Mouse (Mus musculus): ENCODE data around the gene Ptprm.

The Ptprm gene

DNA sequence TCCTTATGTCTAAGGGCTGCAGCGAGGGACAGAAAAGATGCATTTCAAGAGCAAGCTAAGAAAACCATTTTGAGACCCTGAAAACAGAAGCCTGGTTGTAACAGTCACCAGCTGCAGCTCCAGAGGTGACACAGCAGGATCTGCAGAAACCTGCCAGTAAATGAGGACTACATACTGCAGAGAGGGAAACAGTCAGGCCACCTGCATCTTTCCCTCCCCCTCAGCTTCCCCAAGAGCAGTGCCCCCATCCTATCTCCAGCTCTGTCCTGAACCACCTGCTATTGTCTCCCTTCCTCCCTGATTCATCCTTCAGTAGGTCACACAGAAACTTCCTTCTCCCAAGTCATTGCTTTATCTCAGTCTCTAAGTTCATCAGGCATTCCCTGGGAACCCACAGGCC, 274.7 kb downstream of the Ptprm start:
- DNase-seq (ENCODE audit: low read depth, low spot score), result no peak

DNA sequence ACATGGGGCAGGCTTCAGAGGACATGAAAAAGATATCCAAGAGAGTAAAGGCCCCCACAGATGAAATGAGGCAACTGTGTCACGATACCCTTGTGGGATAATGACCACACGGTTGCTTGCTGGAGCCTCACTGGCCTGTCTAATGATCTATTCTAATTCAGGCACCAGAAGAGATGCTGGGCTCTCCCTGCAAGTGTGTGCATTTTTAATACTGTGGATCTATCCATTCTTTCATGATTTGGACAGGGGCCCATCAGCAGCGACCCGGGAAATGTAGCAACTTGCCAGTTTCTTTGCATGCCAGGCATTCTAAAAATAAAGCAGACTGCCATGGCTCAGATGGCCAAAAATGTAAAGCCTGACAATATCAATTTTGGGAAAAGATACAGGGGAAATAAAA, 280.7 kb downstream of the Ptprm start:
- no peak for DNase-seq (ENCODE audit: low read depth, low spot score)

DNA sequence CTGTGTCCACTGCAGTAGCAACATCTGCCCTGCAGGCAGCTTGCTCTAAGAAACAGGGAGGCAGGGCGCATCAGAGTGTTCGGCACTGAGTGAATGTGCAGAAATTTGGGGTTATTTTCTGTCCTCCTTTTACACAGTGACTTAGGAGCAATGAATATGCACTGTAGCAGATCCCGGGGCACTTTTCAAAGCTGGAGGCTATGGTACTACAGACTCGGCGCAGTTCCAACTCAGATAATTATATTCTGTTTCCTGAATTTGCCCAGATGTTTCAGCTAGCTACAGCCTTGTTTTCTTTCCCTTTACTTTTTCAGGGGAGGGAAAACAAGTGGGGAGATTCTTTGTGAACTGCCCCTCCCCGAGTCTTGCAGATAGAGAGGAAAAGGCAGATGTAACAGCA, 281.1 kb downstream of the Ptprm start:
- DNase-seq (ENCODE audit: low read depth, low spot score), result no peak

DNA sequence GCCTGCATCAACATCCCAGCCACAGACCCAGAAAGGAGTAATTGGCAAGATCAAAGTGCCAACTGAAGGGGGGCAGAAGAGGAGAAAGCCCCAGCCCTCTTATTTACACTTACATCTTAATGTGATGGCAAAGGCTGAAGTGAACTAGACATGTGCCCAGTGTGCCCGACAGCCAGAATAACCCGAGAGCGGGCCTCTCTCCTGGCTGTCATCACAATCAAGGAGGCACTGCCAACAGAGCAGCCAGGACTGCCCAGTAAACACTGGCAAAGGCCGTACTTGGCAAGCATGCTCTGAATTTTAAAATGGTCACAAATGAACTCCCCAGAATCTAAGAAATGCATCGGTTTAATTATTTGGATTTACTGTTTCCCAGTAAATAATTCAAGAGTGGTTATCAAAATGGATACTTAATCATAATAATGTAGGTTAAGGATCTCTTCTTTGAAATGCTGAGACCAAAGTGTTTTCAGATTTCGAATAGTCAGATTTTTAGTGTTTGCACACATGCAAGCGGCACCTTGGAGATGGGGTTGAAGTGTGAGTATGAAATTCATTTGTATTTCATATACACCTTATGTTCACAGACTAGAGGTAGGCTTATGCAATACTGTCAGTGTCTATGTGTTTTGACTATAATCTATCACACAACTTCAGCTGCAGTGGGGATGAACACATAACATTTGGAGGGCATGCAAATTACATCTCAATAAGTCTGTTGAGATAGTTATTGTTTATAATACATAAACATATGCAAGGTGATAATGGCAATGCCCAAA, 282.8 kb downstream of the Ptprm start:
- no peak for DNase-seq (ENCODE audit: low read depth, low spot score)

DNA sequence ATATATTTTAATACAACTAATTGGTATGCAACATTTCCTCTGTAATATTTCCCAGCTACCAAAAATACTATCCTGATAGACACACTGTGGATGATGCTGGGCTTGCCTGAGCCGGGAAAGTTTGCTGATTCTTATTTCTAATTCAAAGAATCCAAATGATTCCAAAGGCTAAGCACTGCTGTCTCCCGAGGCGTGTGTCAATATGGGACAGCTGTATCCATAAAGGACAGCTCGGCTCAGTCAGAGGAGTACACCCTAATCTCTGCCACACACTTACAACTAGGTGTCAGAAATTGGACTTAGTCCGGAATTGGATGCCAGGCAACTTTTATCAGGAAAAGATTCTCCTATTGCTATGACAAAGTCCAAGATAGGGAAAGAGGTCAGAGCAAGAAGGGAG, 290.6 kb downstream of the Ptprm start:
- no peak for DNase-seq (ENCODE audit: low read depth, low spot score)

DNA sequence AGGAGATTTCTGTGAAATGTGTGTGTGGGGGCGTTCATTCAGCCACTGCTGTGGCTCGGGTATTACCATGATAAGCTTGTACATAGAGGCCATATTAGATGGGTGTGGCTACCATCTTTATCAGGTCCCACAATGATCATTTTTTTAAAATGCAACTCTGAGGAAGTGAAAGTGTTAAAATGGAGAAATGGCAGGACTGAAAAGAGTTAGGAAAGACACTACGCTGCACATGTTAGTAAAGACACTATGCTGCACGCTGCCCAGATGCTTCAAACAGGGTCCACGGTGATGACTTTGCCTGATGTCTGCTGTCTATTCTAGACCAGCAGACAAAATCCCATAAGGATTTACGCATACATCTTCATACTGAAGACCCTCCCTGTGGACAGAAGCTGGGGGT, 298.6 kb downstream of the Ptprm start:
- no peak for DNase-seq (ENCODE audit: low read depth, low spot score)

DNA sequence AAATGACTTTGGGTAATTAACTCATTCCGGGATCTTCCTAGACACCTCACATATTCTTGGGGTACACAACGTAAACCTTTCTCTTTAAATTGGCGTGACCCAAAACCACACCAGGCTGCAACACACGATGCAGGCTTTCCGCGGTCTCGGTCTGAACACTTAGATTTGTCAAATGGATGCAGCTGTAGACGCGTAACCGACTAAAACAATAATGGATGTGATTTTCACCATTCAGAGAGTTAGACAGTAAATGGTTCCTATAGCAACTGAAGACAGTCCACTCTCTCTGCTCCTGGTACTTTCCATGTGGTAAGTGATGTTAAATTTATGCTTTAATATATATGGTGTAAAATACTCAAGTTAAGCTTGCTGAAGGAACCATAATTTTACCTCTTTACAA, 300.1 kb downstream of the Ptprm start:
- DNase-seq (ENCODE audit: low read depth, low spot score), result no peak

DNA sequence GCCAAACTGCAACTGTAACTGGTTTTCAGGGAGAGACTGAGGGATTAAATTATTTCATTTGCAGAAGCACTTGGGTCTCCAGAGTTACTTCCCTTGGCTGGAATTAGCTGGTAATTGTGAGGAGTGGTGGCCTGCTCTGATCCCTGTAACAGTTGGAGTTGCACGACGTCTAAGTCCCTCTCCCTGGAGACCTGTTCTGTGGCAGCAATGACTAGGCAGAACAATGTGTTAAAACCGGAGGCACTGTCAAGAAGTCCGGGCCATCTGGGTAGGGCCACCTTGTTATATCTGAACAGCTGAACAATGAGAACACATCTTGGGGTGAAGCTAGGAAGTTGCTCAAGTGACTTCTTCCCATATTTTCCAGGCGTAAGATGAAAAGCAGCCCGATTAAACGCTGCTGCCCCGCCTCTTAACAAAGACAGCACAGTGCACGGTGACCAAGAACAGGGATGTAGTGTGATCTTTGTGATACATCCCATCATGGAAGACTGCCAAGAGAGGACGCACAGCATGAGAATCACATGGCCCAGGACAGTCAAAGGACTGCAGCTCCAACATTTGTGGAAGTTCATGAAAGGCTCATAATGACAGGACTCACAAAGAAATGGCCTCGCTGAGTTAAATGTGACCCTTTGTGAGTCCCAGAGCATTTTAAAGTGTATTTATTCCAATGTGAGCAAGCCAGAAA, 301.5 kb downstream of the Ptprm start:
- no peak for DNase-seq (ENCODE audit: low read depth, low spot score)

DNA sequence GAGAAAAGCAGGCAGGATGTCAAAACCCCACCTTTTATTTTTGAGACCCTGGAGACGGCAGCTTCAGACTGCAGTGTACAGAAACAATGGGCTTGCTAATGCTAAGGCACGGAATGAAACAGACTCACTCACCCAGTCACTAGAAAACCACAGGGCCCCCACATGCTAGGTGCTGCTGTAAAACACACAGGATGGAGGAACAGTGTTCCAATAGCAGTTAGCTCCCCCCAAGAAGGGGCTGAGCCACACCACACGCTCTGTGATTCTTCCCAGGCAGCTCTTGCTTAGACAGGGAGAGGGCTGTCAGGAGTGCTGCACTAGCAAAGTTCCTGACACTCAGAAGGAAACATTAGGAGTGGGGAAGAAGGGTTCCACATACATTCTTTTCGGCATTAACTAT, 306.6 kb downstream of the Ptprm start:
- no peak for DNase-seq (ENCODE audit: low read depth, low spot score)

DNA sequence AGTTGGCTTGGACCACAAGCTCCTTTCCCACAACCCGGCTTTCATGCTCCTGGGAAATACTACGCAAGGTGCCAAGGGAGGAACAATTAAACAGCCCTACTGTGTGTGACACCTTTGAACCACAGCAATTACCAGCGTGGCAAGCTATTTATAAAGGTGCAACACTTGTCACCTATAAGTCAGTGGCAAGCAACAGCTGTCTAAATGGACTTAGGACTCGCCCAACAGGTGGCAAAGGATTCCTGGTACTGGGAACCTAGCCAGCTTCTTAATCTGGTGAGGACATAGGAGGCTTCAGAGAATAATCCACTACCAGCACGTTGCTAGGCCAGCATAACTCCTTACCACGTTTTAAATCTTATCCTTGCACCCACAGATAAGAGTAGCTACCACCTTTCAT, 315.7 kb downstream of the Ptprm start:
- no peak for DNase-seq (ENCODE audit: low read depth, low spot score)

DNA sequence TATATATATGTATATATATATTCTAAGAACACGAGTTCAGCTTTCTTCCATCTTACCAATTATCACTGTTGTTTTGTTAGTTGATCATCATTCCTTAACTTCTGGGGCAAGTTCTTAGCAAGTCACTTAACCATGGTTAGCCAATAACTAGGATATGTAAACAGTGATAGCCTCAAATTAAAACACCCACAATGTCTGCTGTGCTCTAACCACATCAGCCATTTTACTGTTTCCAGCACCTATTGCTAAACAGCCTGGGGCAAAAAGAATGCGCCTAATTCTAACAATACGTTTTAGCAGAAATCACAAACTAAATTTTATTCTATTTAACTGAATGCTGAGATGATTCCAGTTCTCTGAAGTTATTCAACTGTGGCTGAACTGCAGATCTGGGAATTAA, 320.7 kb downstream of the Ptprm start:
- DNase-seq (ENCODE audit: low read depth, low spot score), result no peak

DNA sequence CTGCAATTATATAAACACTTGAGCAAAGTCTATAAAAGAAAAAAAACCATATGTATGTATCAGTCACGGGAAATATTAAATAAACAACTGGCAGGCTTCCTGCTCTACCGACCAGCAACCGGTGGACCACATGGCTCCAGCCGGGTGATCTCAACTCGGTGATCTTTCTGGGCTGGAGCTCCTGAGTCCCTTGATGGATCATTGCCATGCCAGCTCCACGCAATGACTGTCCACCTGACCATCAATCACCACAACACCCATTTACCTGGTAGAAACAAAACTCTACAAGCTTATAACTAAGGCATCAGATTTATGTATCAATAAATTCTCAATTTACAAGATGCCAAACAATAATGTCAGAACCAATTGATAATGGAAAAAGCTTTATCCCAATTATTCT, 322.2 kb downstream of the Ptprm start:
- no peak for DNase-seq (ENCODE audit: low read depth, low spot score)

DNA sequence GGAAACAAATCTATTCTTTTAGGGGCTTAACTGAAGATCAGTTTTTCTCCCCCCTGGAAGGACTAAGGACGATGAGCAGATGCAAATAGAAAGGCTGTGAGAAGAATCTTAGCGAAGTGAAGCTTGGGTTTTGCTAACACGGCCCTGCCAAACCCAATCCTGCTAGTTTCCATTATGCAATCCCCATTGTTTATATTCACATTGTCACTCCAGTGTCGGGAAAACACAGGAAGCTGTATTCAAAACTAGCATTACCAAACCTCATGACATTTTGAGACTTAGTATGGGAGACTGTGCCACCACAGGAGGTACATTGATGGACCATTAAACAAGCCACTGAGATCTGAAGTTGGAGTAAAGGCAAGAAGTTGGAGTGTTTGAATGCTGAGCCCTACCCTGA, 322.9 kb downstream of the Ptprm start:
- no peak for DNase-seq (ENCODE audit: low read depth, low spot score)

DNA sequence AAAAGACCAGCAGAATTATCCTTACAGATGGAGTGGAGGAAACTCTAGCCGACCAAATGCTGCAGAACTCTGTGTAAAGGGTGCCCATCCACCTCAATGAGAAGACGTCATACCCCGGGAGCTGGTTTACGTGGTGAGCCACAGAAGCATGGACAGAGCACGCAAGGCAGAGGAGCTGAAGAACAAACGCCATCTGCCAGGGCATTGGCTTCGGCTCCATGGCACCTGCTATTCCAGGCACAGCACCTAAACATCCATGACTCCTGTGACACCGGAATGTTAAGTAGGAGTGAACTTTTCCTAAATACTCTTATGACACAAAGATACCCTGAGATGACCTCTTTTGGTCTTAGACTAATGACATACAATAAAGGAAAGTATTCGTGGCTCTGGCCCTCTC, 327.0 kb downstream of the Ptprm start:
- no peak for DNase-seq (ENCODE audit: low read depth, low spot score)

DNA sequence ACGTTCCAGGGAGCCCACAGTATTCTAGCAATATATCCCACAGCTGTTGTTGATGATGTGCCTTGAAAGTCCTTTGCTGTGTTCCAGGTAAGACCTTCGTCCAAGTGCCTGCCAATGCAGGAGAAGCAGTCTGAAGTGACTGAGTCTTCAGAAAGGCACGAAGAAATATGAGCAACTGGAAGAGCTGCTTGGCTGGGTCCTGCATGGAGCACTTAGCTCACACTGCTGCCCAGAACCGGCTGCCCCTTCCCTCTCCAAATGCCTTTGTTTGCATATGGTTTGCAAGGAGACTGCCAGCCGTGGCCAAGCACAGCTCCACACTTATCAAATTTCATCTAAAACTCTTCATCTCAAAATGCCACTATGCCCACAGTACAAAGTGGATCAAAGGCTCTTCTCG, 337.8 kb downstream of the Ptprm start:
- no peak for DNase-seq (ENCODE audit: low read depth, low spot score)

DNA sequence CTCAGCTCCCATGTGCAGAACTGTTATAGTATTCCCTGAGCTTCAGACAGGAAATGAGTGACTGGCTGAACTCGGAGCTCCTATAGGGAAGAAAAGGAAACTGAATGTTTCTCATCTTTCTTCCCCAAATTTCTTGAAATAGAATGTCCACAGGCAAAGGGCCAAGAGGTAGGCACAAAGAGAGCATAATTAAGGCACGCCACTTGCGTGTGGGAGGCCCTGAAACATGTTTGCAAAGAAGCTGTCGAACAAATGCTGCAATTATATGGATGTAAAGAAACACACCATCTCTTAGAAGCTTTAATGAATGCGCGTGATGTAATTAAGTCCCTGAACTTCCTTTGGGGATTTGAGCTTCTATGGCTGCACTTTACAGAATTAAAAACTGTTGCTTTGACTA, 341.0 kb downstream of the Ptprm start:
- DNase-seq (ENCODE audit: low read depth, low spot score), result no peak

DNA sequence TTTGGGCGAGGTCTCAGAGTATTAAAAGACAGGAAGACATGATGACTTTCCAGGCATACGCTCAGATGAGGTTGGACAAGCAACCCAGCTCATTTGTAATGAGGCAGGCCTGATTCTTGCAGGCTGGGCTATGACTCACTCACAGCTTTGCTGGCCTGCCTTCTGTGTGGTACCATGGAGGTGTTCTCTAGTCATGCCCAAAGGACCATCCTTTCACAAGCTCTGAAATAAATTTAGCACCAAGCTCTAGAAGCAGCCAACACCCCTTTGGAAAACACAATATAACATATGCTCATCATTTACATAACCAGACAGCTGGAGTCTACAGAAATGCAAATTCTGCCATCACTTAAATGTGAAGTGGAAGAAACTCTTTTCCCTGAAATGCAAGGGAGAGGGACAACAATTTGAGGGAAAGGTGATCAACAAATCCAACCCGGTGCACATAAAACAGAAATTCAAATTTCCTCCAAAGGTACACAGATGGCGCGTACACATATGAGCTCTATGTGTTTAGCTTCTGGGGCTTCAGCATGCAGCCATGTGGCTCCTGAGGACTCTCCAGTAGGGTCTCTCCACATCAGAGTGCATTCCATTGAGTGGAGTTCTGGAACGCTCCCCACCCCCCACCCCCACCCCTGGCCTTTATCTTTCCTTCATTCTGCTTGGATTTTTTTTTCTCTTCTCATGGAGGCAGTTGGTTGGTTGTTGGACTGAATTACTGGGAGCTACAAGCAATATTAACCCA, 342.2 kb downstream of the Ptprm start:
- no peak for DNase-seq (ENCODE audit: low read depth, low spot score)

DNA sequence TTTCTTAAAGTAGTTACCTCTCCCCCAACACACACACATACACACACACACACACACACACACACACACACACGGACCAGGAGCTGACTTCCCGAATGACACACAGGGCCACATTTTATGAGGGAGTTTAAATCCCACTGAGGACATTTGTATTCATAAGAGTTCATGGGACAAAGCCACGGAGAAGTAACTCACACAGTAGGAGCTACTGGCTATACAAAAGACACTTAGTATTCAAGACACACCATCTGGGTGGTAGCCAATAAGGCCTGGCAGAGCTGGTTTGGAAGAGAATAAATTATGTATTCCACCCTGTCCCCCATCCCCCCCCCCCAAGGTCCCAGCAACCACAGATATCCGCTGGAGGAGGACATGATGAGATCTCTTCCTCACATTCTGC, 344.1 kb downstream of the Ptprm start:
- no peak for DNase-seq (ENCODE audit: low read depth, low spot score)

DNA sequence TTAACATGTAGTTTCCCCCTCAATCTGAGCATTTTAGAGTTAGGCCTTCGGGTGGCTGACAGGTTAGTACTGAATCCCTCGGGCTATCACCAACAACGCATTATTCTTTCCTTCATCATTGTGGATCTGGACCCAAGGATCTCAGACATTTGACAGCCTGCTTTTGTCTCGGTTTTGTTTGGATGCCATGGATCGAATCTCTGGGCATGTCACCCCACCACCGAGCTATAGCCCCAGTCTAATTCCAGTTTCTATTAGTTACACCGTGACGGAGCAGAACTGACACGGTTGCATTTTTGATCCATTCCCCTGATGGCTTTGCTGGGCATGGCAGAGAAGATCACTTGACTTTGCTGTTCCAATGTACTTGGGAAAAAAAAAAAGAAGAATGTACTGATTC, 346.1 kb downstream of the Ptprm start:
- DNase-seq (ENCODE audit: low read depth, low spot score), result no peak

DNA sequence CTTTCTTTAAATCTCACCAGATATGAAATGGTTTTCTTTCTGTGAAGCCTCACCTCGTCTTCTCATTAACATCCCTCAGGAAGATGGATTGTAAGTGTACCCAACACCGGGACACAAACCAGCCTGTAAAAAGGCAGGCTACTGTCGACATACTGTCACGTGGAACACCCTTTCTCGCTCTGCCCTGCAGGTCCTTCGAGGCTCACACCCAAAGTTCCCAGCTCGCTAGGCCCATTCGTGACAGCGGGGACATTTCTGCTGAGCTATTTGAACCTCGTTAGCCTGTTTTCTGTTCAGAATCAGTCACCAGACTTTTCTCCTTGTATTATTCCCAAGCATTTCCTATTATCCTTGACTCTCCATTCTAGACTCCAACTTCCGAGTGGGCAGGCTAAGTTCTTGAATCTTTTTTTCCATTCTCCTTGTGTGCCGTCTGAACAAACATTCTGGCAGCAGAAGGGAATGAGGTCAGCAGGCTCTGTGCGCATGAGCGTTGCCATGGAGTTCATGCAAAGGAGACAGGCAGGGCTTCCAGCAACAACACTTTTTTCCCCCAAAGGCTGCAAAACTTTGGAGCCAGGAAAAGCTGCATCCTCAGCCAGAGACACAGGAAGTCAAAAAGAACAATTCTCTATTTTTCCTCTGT, 347.4 kb downstream of the Ptprm start:
- DNase-seq (ENCODE audit: low read depth, low spot score), result no peak

DNA sequence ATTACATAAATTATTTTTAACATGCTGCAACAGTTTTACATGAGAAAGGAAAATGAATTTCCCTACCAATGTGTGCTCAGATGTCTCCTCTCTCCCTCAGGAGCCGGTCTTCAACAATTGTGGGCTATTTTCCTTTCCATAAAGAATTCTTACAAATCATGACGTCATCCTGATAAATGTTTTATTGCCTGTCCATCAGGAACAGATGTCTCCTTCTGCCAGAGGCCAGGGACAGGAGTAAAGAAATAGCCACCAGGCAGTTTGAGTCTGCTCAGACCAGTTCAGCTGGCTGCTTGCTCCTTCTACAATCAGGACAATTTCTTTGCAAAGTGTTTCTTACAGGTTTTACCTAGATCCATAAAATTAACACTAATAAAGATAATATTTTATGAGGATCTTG, 357.4 kb downstream of the Ptprm start:
- DNase-seq (ENCODE audit: low read depth, low spot score), result no peak

DNA sequence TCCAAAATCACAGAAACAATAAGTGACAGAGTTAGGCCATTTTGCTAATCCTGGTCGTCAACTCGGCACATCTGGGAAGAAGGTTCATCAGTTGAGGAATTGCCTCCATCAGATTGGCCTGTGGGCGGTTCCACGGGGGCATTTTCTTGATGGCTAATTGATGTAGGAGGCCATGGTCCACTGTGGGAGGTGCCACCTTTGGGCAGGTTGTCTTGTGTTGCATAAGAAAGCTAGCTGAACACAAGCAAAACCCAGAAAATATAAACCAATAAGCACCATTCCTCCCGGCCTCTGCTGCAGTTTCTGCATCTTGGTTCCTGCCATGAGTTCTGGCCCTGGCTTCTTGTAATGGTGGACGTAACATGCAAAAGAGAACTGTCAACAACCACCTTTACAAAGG, 358.2 kb downstream of the Ptprm start:
- DNase-seq (ENCODE audit: low read depth, low spot score), result no peak
